Mouse (Mus musculus) left cerebral cortex, postnatal 4 days (tissue): Measurements from ENCODE around the gene 1700010I14Rik. TPM values are rescaled to one million over a fixed set of nuclear protein-coding genes. Genes with fewer than 3 reads are reported as not detected.

Experiments used
- DNase-seq: peaks from one replicate; pipeline ENCODE4 v3.0.0-alpha.2; 2022
- intact Hi-C: fragments of 180-260 bp; cut with DNase I; formaldehyde crosslinking; loops from one replicate; pipeline ENCODE4 v1.15.1; 2025
- total RNA-seq, 2 experiments: library from RNA; stranded (reverse); gene quantifications; 2 replicates each; pipeline ENCODE4 v1.2.3; 2021

Gene 1700010I14Rik
- total RNA-seq, 2 experiments from 2014 or later, result 1.9 to 2.2 TPM

- peak; percentile 70 for DNase-seq
- intact Hi-C loops, result no loop called here
These were observed 35.2 kb downstream of the 1700010I14Rik start for GRCm38 (mm10) chr17:9023198-9023942.

- DNase-seq, result no peak
- intact Hi-C loops, result loop anchor here (2.0 to 5.0 kb wide), 3 partner anchors 122 to 1277 kb away; no protein-coding TSS in a partner anchor
These were observed 42.0 kb downstream of the 1700010I14Rik start for GRCm38 (mm10) chr17:9030181-9030580.

GRCm38 (mm10) chr17:9031241-9032141 is 43.4 kb downstream of the 1700010I14Rik start:
- peak; percentile 91 for DNase-seq
- intact Hi-C loops, result loop anchor here (2.0 to 5.0 kb wide), 3 partner anchors 121 to 1275 kb away; no protein-coding TSS in a partner anchor

- DNase-seq, result peak; percentile 25
- intact Hi-C loops, result loop anchor here (5.0 kb wide), 2 partner anchors 120 to 135 kb away; no protein-coding TSS in a partner anchor
These were observed 44.4 kb downstream of the 1700010I14Rik start for GRCm38 (mm10) chr17:9032362-9033044.

GRCm38 (mm10) chr17:9033511-9033910 is 45.4 kb downstream of the 1700010I14Rik start:
- intact Hi-C loops, result loop anchor here (5.0 kb wide), 2 partner anchors 119 to 134 kb away; no protein-coding TSS in a partner anchor
- no peak for DNase-seq

GRCm38 (mm10) chr17:9035561-9036348 is 47.6 kb downstream of the 1700010I14Rik start:
- intact Hi-C loops, result no loop called here
- no peak for DNase-seq

GRCm38 (mm10) chr17:9042723-9043122 is 54.6 kb downstream of the 1700010I14Rik start:
- DNase-seq, result peak; percentile 54
- intact Hi-C loops, result no loop called here

GRCm38 (mm10) chr17:9052441-9052980 is 64.4 kb downstream of the 1700010I14Rik start:
- intact Hi-C loops, result loop anchor here (10.0 kb wide), 1 partner anchor 72 kb away; no protein-coding TSS in a partner anchor
- DNase-seq, result no peak

- intact Hi-C loops, result loop anchor here (10.0 kb wide), 1 partner anchor 65 kb away; no protein-coding TSS in a partner anchor
- DNase-seq, result no peak
These were observed 71.3 kb downstream of the 1700010I14Rik start for GRCm38 (mm10) chr17:9059360-9059932.
